Mouse (Mus musculus) kidney, postnatal 0 days (tissue): ENCODE results near the gene Pitpnm3. TPM values are rescaled to one million over a fixed set of nuclear protein-coding genes. Genes with fewer than 3 reads are reported as not detected.
A peak's percentile ranks its signal among the peaks of the same experiment; 100 is the strongest.

Source experiments
- ATAC-seq: fragments of 200-750 bp; cut with Nextera tagmentation; replicated peaks from 2 replicates; pipeline ENCODE4 v1.8.0; 2017; ENCODE audit warnings: low read depth, moderate number of reproducible peaks, moderate TSS enrichment, moderate library complexity; ENCODE audit not compliant: low FRiP score
- DNase-seq: peaks from one replicate; pipeline ENCODE4 v3.0.0-alpha.2; 2016; ENCODE audit warnings: low spot score
- H3K27ac ChIP-seq: fragments of 300-500 bp; sonication (generic); 2 replicates; pipeline ENCODE4 v1.5.1; 2014; ENCODE audit warnings: mild to moderate bottlenecking
- H3K27me3 ChIP-seq: fragments of 300-500 bp; sonication (generic); 2 replicates; pipeline ENCODE4 v1.6.1; 2014; ENCODE audit warnings: low read length, mixed read lengths; ENCODE audit not compliant: insufficient read depth
- H3K36me3 ChIP-seq: fragments of 300-500 bp; sonication (generic); 2 replicates; pipeline ENCODE4 v1.6.1; 2014; ENCODE audit warnings: low read length, mixed read lengths; ENCODE audit not compliant: insufficient read depth
- H3K4me1 ChIP-seq: fragments of 300-500 bp; sonication (generic); replicated peaks from 2 replicates; pipeline ENCODE4 v1.6.1; 2014; ENCODE audit warnings: antibody characterized with exemption, low read length, mixed read lengths; ENCODE audit not compliant: insufficient read depth
- H3K4me2 ChIP-seq: fragments of 300-500 bp; sonication (generic); 2 replicates; pipeline ENCODE4 v1.6.1; 2014; ENCODE audit warnings: mild to moderate bottlenecking, low read length, moderate library complexity, mixed read lengths
- H3K4me3 ChIP-seq: fragments of 300-500 bp; sonication (generic); replicated peaks from 2 replicates; pipeline ENCODE4 v1.5.1; 2014; ENCODE audit warnings: low read depth, low read length
- H3K9ac ChIP-seq: fragments of 300-500 bp; sonication (generic); 2 replicates; pipeline ENCODE4 v1.6.1; 2014; ENCODE audit warnings: low read depth, low read length
- H3K9me3 ChIP-seq: fragments of 300-500 bp; sonication (generic); replicated peaks from 2 replicates; pipeline ENCODE4 v1.6.1; 2016; ENCODE audit warnings: low read length, inconsistent platforms, mixed read lengths
- CTCF ChIP-seq: IDR thresholded peaks from 2 replicates; pipeline ENCODE4 v1.5.1; 2016; ENCODE audit warnings: antibody characterized with exemption, low read depth, mild to moderate bottlenecking, moderate library complexity
- WGBS: fragments of 180-500 bp; shearing (Covaris S2); extraction: QIAGEN DNeasy Blood & Tissue Kit; methylation state at CpG from one replicate; pipeline ENCODE4 v1.1.7; 2014; 5-methylcytosine and 5-hydroxymethylcytosine counted together
- polyA plus RNA-seq: library from polyadenylated mRNA; unstranded; fragments of >200 nt; fragmentation: Nextera tagmentation; extraction: Ambion mirVana; gene quantifications from 2 replicates; pipeline ENCODE4 v1.2.1, GENCODE M21; 2015

The Pitpnm3 gene
- polyA plus RNA-seq, result 0.42 and 0.45 TPM in 2 replicates

- ATAC-seq, result 0 out of 2 replicates have a peak, but pooled peaks have one; percentile 23
Measured at GRCm38 (mm10) chr11:72135383-72136158, at the start of gene Pitpnm3. Pitpnm3 (minus strand) TSS chr11:72135778.

GRCm38 (mm10) chr11:72184252-72184651 is 48.7 kb upstream of the Pitpnm3 start:
- Histone ChIP-seq H3K9ac (no peak overlapping the region), H3K4me3 (no peak overlapping the region), H3K4me1 (0 out of 2 replicates have a peak, but pooled peaks cover 3% of the 10 kb centered on the region), H3K27ac (no peak overlapping the region), H3K27me3 (no peaks in the 10 kb centered on the region), H3K4me2 (no peak overlapping the region), H3K9me3 (no peaks in the 10 kb centered on the region), H3K36me3 (peaks cover 14% of the 10 kb centered on the region)
- ATAC-seq (no peak), DNase-seq (no peak)
- 77% methylated on average over 4 of the region's 4 CpGs for WGBS
- no peak for TF ChIP-seq CTCF

More at GRCm38 (mm10) chr11:72135383-72136158, at the start of gene Pitpnm3:
- Histone ChIP-seq H3K4me2 (peak within 1 kb of the TSS; percentile 85), H3K9me3 (no peaks in the 10 kb centered on the region), H3K4me1 (peaks cover 9% of the 10 kb centered on the region; the same call in 1 of the 2 replicates), H3K27me3 (peaks cover 13% of the 10 kb centered on the region; the same call in 1 of the 2 replicates), H3K4me3 (peak within 1 kb of the TSS; percentile 50), H3K36me3 (no peaks in the 10 kb centered on the region), H3K9ac (peak within 1 kb of the TSS; percentile 52), H3K27ac (no peak within 1 kb of the TSS)
- no peak for DNase-seq
- TF ChIP-seq CTCF, result no peak
- 2% methylated on average over 71 of the region's 107 CpGs for WGBS

DNA sequence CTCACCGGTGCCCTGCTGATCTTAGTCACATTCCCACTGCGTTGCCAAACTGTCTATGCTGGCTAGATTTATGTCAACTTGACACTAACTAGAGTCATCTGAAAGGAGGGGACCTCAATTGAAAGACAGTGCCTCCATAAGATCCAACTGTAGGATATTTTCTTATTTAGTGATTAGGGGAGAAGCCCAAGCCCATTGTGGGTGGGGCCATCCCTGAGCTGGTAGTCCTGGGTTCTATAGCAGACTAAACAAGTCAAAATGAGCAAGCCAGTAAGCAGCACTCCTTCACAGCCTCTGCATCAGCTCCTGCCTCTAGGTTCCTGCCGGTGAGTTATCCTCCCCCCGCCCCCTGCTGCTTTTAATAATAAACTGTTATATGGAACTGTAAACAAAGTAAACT is 45.6 kb upstream of the Pitpnm3 start:
- no peaks in the 10 kb centered on the region for H3K27me3 ChIP-seq
- WGBS, result 93% methylated on average over 4 of the region's 4 CpGs
- no peak overlapping the region for H3K4me2 ChIP-seq
- ATAC-seq (no peak), DNase-seq (no peak)
- H3K4me3 ChIP-seq, result no peak overlapping the region
- H3K36me3 ChIP-seq, result peaks cover 25% of the 10 kb centered on the region
- no peak overlapping the region for H3K9ac ChIP-seq
- H3K9me3 ChIP-seq, result no peaks in the 10 kb centered on the region
- no peak overlapping the region for H3K27ac ChIP-seq
- H3K4me1 ChIP-seq, result no peaks in the 10 kb centered on the region
- TF ChIP-seq CTCF, result no peak

- 86% methylated on average over 5 of the region's 5 CpGs for WGBS
- DNase-seq, result no peak
- TF ChIP-seq CTCF, result no peak
- H3K4me1 ChIP-seq, result no peaks in the 10 kb centered on the region
- H3K27ac ChIP-seq, result no peak overlapping the region
- H3K36me3 ChIP-seq, result peaks cover 31% of the 10 kb centered on the region
- H3K4me2 ChIP-seq, result no peak overlapping the region
- no peak for ATAC-seq
- H3K4me3 ChIP-seq, result no peak overlapping the region
- no peaks in the 10 kb centered on the region for H3K9me3 ChIP-seq
- H3K9ac ChIP-seq, result no peak overlapping the region
- no peaks in the 10 kb centered on the region for H3K27me3 ChIP-seq
Measured at GRCm38 (mm10) chr11:72180556-72180955, 45.0 kb upstream of the Pitpnm3 start.

DNA sequence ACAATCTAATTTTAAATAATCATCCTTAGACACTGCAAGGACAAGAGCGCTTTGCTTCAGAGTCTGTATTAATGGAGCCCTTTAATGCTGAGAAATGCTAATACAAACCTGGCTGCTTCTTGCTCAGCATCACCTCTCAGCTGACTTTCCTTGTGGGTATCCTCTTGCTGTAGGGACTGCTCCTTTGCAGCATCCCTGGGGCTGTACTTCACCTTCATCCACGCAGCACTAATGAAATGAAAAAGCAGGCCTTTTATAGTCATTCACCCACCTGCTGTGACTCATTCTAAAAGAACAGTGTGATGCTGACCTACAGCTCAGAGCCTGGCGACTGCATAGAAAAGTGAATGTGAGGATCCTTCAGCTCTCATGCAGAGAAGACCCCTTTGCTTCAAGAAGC is 41.0 kb upstream of the Pitpnm3 start:
- no peak overlapping the region for H3K4me2 ChIP-seq
- H3K4me1 ChIP-seq, result no peaks in the 10 kb centered on the region
- peaks cover 46% of the 10 kb centered on the region for H3K36me3 ChIP-seq
- TF ChIP-seq CTCF, result no peak
- H3K27me3 ChIP-seq, result no peaks in the 10 kb centered on the region
- H3K9ac ChIP-seq, result no peak overlapping the region
- 70% methylated on average over 3 of the region's 3 CpGs for WGBS
- H3K27ac ChIP-seq, result no peak overlapping the region
- no peak overlapping the region for H3K4me3 ChIP-seq
- DNase-seq (no peak), ATAC-seq (no peak)
- no peaks in the 10 kb centered on the region for H3K9me3 ChIP-seq

- WGBS, result 88% methylated on average over 5 of the region's 5 CpGs
- peaks cover 42% of the 10 kb centered on the region for H3K36me3 ChIP-seq
- no peak for TF ChIP-seq CTCF
- ATAC-seq (no peak), DNase-seq (no peak)
- H3K4me2 ChIP-seq, result no peak overlapping the region
- H3K4me1 ChIP-seq, result no peaks in the 10 kb centered on the region
- no peak overlapping the region for H3K9ac ChIP-seq
- H3K9me3 ChIP-seq, result no peaks in the 10 kb centered on the region
- H3K27ac ChIP-seq, result no peak overlapping the region
- H3K27me3 ChIP-seq, result no peaks in the 10 kb centered on the region
- H3K4me3 ChIP-seq, result no peak overlapping the region
Measured at GRCm38 (mm10) chr11:72175966-72176365, 40.4 kb upstream of the Pitpnm3 start.
